In genomic region chr1:45865727-45866126, GRCm38 (mm10) we compare ENCODE assay signal across 17 mouse cellular contexts. TPM values are rescaled to one million over a fixed set of nuclear protein-coding genes. Genes with fewer than 3 reads are reported as not detected.
DNase-seq lines count a peak whose midpoint lies in the region; ATAC-seq and TF ChIP-seq lines count a peak whose summit lies in the region.
"Had no signal": no experiment of that assay in that cellular context is flagged by ENCODE, and none has a peak within 500 bp of the region (broad histone marks: within the 10 kb centered on the region; RNA-seq: fewer than 3 reads in every experiment).

No protein-coding gene starts in this region.

- no peak overlapping the region for H3K4me3 ChIP-seq in intestine, embryonic 14.5 days (ENCODE audit: low read depth, low read length)
- no peak overlapping the region for H3K4me3 ChIP-seq in intestine, postnatal 0 days (ENCODE audit: low read depth, low read length)
- H3K4me3 ChIP-seq in stomach, embryonic 14.5 days (ENCODE audit: low read depth, low read length): no peak overlapping the region
- no peak overlapping the region for H3K4me3 ChIP-seq in stomach, postnatal 0 days (ENCODE audit: low read depth, low read length)
- no peak overlapping the region for H3K4me3 ChIP-seq in liver, embryonic 15.5 days (replicated peaks)
- H3K4me3 ChIP-seq in forebrain, embryonic 16.5 days (replicated peaks; ENCODE audit: low read length): no peak overlapping the region

- H3K4me1 ChIP-seq in intestine, embryonic 14.5 days (replicated peaks; ENCODE audit: control insufficient read depth, insufficient read depth, low read length): peaks cover 41% of the 10 kb centered on the region
- no peaks in the 10 kb centered on the region; the same call in 1 of the 2 replicates for H3K4me1 ChIP-seq in intestine, postnatal 0 days (replicated peaks; ENCODE audit: control insufficient read depth, insufficient read depth, low read length)
- peaks cover 17% of the 10 kb centered on the region for H3K4me1 ChIP-seq in stomach, embryonic 14.5 days (ENCODE audit: control insufficient read depth, insufficient read depth, low read length)
- no peaks in the 10 kb centered on the region for H3K4me1 ChIP-seq in stomach, postnatal 0 days (replicated peaks; ENCODE audit: control insufficient read depth, insufficient read depth)
- 0 out of 2 replicates have a peak, but pooled peaks cover 4% of the 10 kb centered on the region for H3K4me1 ChIP-seq in liver, embryonic 15.5 days (replicated peaks)
- H3K4me1 ChIP-seq in forebrain, embryonic 16.5 days (replicated peaks; ENCODE audit: control insufficient read depth, insufficient read depth, low read length): no peaks in the 10 kb centered on the region

- 0 out of 2 replicates have a peak overlapping the region, but pooled peaks have one; percentile 65 for H3K27ac ChIP-seq in intestine, embryonic 14.5 days (ENCODE audit: low read depth)
- H3K27ac ChIP-seq in intestine, postnatal 0 days (ENCODE audit: low read depth, low read length): no peak overlapping the region
- peak overlapping the region; percentile 80; the same call in 1 of the 2 replicates for H3K27ac ChIP-seq in stomach, embryonic 14.5 days (ENCODE audit: low read length)
- H3K27ac ChIP-seq in stomach, postnatal 0 days (replicated peaks): no peak overlapping the region
- H3K27ac ChIP-seq in liver, embryonic 15.5 days (replicated peaks): no peak overlapping the region
- no peak overlapping the region for H3K27ac ChIP-seq in forebrain, embryonic 16.5 days (ENCODE audit: low read length)

- no peak for TF ChIP-seq EP300 in stomach, postnatal 0 days (optimal IDR thresholded peaks at IDR 0.05)

- no peaks in the 10 kb centered on the region for H3K9me3 ChIP-seq in intestine, embryonic 14.5 days (ENCODE audit: control insufficient read depth, low read length)
- no peaks in the 10 kb centered on the region; the same call in 1 of the 2 replicates for H3K9me3 ChIP-seq in intestine, postnatal 0 days (ENCODE audit: control insufficient read depth)
- no peaks in the 10 kb centered on the region for H3K9me3 ChIP-seq in stomach, embryonic 14.5 days (ENCODE audit: control insufficient read depth, low read depth, low read length)
- H3K9me3 ChIP-seq in stomach, postnatal 0 days (ENCODE audit: control insufficient read depth, low read length): no peaks in the 10 kb centered on the region
- 0 out of 2 replicates have a peak, but pooled peaks cover 3% of the 10 kb centered on the region for H3K9me3 ChIP-seq in liver, embryonic 15.5 days (replicated peaks)
- H3K9me3 ChIP-seq in forebrain, embryonic 16.5 days (ENCODE audit: control insufficient read depth, low read length): no peaks in the 10 kb centered on the region

- no peaks in the 10 kb centered on the region for H3K36me3 ChIP-seq in intestine, embryonic 14.5 days (ENCODE audit: control insufficient read depth, insufficient read depth, low read length)
- H3K36me3 ChIP-seq in intestine, postnatal 0 days (ENCODE audit: control insufficient read depth, insufficient read depth): no peaks in the 10 kb centered on the region
- H3K36me3 ChIP-seq in stomach, embryonic 14.5 days (ENCODE audit: control insufficient read depth, insufficient read depth, low read length): no peaks in the 10 kb centered on the region
- H3K36me3 ChIP-seq in stomach, postnatal 0 days (ENCODE audit: control insufficient read depth, insufficient read depth, low read length): no peaks in the 10 kb centered on the region
- H3K36me3 ChIP-seq in liver, embryonic 15.5 days (replicated peaks): no peaks in the 10 kb centered on the region
- no peaks in the 10 kb centered on the region for H3K36me3 ChIP-seq in forebrain, embryonic 16.5 days (ENCODE audit: control insufficient read depth, insufficient read depth)

- no peak for DNase-seq in intestine, embryonic 14.5 days (ENCODE audit: low spot score)
- no peak for DNase-seq in stomach, postnatal 0 days (ENCODE audit: low spot score)
- no peak for DNase-seq in yolk sac, embryonic 10.5 days (ENCODE audit: low spot score)
- DNase-seq: cerebellum, adult 2 months; gastrocnemius, postnatal 10 days; layer of hippocampus, adult 9-11 months; midbrain, embryonic 14.5 days had no signal

- 49% methylated on average over 5 of the region's 5 CpGs for WGBS in intestine, embryonic 14.5 days
- 54% methylated on average over 5 of the region's 5 CpGs for WGBS in intestine, postnatal 0 days
- 51% methylated on average over 5 of the region's 5 CpGs for WGBS in stomach, embryonic 14.5 days
- 47% methylated on average over 5 of the region's 5 CpGs for WGBS in stomach, postnatal 0 days
- 16% methylated on average over 5 of the region's 5 CpGs for WGBS in liver, embryonic 15.5 days (ENCODE audit: insufficient replicate concordance)
- 87% methylated on average over 5 of the region's 5 CpGs for WGBS in forebrain, embryonic 16.5 days

- no peak overlapping the region for H3K9ac ChIP-seq in intestine, embryonic 14.5 days (ENCODE audit: low read length)
- H3K9ac ChIP-seq in intestine, postnatal 0 days (ENCODE audit: low read depth, low read length): no peak overlapping the region
- no peak overlapping the region for H3K9ac ChIP-seq in stomach, embryonic 14.5 days (replicated peaks; ENCODE audit: low read depth, low read length)
- no peak overlapping the region for H3K9ac ChIP-seq in stomach, postnatal 0 days (ENCODE audit: low read length)
- H3K9ac ChIP-seq in liver, embryonic 15.5 days: no peak overlapping the region
- no peak overlapping the region for H3K9ac ChIP-seq in forebrain, embryonic 16.5 days (replicated peaks; ENCODE audit: low read depth, low read length)

- TF ChIP-seq CTCF in intestine, postnatal 0 days (IDR thresholded peaks at IDR 0.05; ENCODE audit: low read depth): no peak
- TF ChIP-seq CTCF in stomach, postnatal 0 days (IDR thresholded peaks at IDR 0.05; ENCODE audit: low read depth): no peak

- no peak for ATAC-seq in intestine, embryonic 14.5 days (replicated peaks; ENCODE audit: low FRiP score, low TSS enrichment, low read depth)
- no peak for ATAC-seq in intestine, postnatal 0 days
- no peak for ATAC-seq in stomach, embryonic 14.5 days (ENCODE audit: insufficient number of reproducible peaks, insufficient read depth, low FRiP score, low read depth)
- ATAC-seq in stomach, postnatal 0 days (ENCODE audit: low FRiP score, low TSS enrichment): no peak
- ATAC-seq in liver, embryonic 15.5 days (ENCODE audit: insufficient read depth): peak; percentile 50; the same call in 1 of the 2 replicates
- ATAC-seq in forebrain, embryonic 16.5 days: no peak
- ATAC-seq: activated CD4-positive, CD25-positive, alpha-beta regulatory T cell, adult 4 months; CD4-positive, CD25-positive, alpha-beta regulatory T cell, adult 4 months; inflammation-experienced regulatory T-cells, adult 6 months had no signal

- no peaks in the 10 kb centered on the region for H3K27me3 ChIP-seq in intestine, embryonic 14.5 days (replicated peaks; ENCODE audit: control insufficient read depth, insufficient read depth, low read length)
- H3K27me3 ChIP-seq in intestine, postnatal 0 days (replicated peaks; ENCODE audit: control insufficient read depth, insufficient read depth, low read length): no peaks in the 10 kb centered on the region
- H3K27me3 ChIP-seq in stomach, embryonic 14.5 days (ENCODE audit: control insufficient read depth, insufficient read depth, low read length): no peaks in the 10 kb centered on the region
- H3K27me3 ChIP-seq in stomach, postnatal 0 days (ENCODE audit: control insufficient read depth, insufficient read depth, low read length): no peaks in the 10 kb centered on the region
- no peaks in the 10 kb centered on the region for H3K27me3 ChIP-seq in liver, embryonic 15.5 days
- H3K27me3 ChIP-seq in forebrain, embryonic 16.5 days (replicated peaks; ENCODE audit: control insufficient read depth, insufficient read depth, low read length): no peaks in the 10 kb centered on the region

- no peak overlapping the region for H3K4me2 ChIP-seq in intestine, embryonic 14.5 days (ENCODE audit: low read length)
- H3K4me2 ChIP-seq in intestine, postnatal 0 days (replicated peaks; ENCODE audit: low read depth): no peak overlapping the region
- H3K4me2 ChIP-seq in stomach, embryonic 14.5 days (replicated peaks; ENCODE audit: low read depth, low read length): no peak overlapping the region
- H3K4me2 ChIP-seq in stomach, postnatal 0 days (replicated peaks; ENCODE audit: low read depth): no peak overlapping the region
- H3K4me2 ChIP-seq in liver, embryonic 15.5 days: no peak overlapping the region
- no peak overlapping the region for H3K4me2 ChIP-seq in forebrain, embryonic 16.5 days (ENCODE audit: low read length)

RNA-seq across cellular contexts. Expression of gene Gm5269, which starts 24.3 kb away (rescaled TPM):
- not detected in 2 replicates for polyA plus RNA-seq in intestine, embryonic 14.5 days (2014; fragmentation: Nextera tagmentation; extraction: Ambion mirVana)
- polyA plus RNA-seq in intestine, postnatal 0 days (2015; fragmentation: Nextera tagmentation; extraction: Ambion mirVana): not detected in 2 replicates
- polyA plus RNA-seq in stomach, embryonic 14.5 days (2014; fragmentation: Nextera tagmentation; extraction: Ambion mirVana): not detected in 2 replicates
- not detected in 2 replicates for polyA plus RNA-seq in stomach, postnatal 0 days (2015; fragmentation: Nextera tagmentation; extraction: Ambion mirVana)
- not detected in 2 replicates for polyA plus RNA-seq in liver, embryonic 15.5 days (2015; fragmentation: Nextera tagmentation; extraction: Ambion mirVana)
- polyA plus RNA-seq in forebrain, embryonic 16.5 days (2015; fragmentation: Nextera tagmentation; extraction: Ambion mirVana): not detected in 2 replicates
- polyA plus RNA-seq: activated CD4-positive, CD25-positive, alpha-beta regulatory T cell, adult 4 months; CD4-positive, CD25-positive, alpha-beta regulatory T cell, adult 4 months; cerebellum, adult 2 months; forebrain, embryonic 11.5 days; inflammation-experienced regulatory T-cells, adult 6 months; lung, embryonic 16.5 days; midbrain, embryonic 14.5 days; thymus, postnatal 0 days had no signal

Comparison
In these comparisons a context has a peak if more than half of its experiments do, and no peak if none do; other contexts are left out.
1. H3K27ac ChIP-seq: peak in intestine, embryonic 14.5 days (single experiment) and stomach, embryonic 14.5 days (single experiment); none in intestine, postnatal 0 days (single experiment), stomach, postnatal 0 days (single experiment), liver, embryonic 15.5 days (single experiment) and forebrain, embryonic 16.5 days (single experiment).